Mouse (Mus musculus): Measurements from ENCODE around the gene Mrpl50. TPM values are rescaled to one million over a fixed set of nuclear protein-coding genes. Genes with fewer than 3 reads are reported as not detected.
"Not testable (repeated sequence)": the region's sequence is repeated elsewhere in the genome, so short reads cannot be mapped to it uniquely, and the experiment has no call there.

Mrpl50 gene
- polyA plus RNA-seq, 1 experiment from 2014 or later = 90.7 TPM

DNA sequence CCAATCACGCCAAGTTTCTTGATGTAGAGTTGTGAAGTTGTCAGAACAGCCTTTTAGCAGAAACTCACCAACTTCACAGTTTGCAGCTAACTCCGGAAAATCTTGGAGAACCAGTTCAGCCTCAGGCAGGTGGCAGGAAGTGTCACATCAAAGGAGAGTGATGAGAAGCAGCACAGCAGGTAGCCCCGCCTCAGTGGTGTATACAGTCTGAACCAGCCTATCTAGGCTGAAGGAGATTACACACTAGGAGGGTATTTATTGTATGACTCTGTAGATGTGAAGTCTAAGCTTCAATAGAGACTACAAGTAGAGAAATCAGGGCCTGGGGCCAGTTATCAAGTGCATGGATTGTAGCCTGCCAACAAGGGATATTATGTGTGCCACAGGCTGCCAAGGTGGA lies 40.0 kb downstream of the Mrpl50 start:
- Histone ChIP-seq H3K4me2 (replicated peaks; ENCODE audit: low read depth, low read length) (no peak overlapping the region), H3K36me3 (ENCODE audit: control insufficient read depth, insufficient read depth, low read length) (no peaks in the 10 kb centered on the region), H3K9ac (ENCODE audit: low read depth, low read length) (no peak overlapping the region), H3K4me1 (ENCODE audit: control insufficient read depth, insufficient read depth, low read length) (no peaks in the 10 kb centered on the region), H3K9me3 (ENCODE audit: control insufficient read depth, low read length) (no peaks in the 10 kb centered on the region), H3K4me3 (ENCODE audit: low read length) (no peak overlapping the region), H3K27me3 (ENCODE audit: control insufficient read depth, insufficient read depth, low read length) (no peaks in the 10 kb centered on the region), H3K27ac (ENCODE audit: low read depth, low read length) (no peak overlapping the region)
- ATAC-seq (ENCODE audit: low FRiP score, low TSS enrichment) = no peak
- WGBS = 47% methylated on average over 3 of the region's 3 CpGs

DNA sequence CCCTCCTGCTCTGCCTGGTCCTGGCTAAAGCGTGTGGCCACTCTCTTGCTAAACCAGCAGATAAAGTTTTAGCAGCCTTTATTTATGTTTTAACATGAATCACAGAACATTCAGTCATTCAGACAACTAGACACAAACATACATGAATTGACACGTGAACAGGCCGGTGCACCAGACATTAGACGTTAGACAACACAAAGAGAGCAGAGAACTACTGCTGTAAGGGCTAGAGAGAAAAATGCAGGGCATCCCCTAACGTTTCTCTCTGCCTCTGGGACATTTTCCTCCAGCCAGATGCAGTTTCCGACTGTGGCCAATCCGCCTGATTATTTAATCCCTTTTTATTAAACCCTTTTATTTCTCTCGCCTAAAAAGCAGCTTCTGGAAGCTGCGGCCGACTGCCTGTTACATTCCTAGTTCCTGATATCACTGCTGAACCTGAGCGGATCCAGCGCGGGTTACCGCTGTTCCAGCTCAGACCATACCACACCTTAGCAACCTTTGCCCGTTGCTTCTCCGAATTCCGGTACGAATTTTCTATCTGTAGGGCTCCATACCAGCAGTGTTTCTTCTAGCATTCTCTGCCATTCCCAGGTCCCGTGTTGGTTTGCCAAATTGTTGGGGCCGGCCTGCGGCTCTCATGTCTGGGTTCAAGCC lies 40.7 kb downstream of the Mrpl50 start:
- H3K9me3 ChIP-seq (ENCODE audit: control insufficient read depth, low read length) = no peaks in the 10 kb centered on the region
- H3K27ac ChIP-seq (ENCODE audit: low read depth, low read length) = no peak overlapping the region
- ATAC-seq (ENCODE audit: low FRiP score, low TSS enrichment) = no peak
- 15% methylated on average over 21 of the region's 21 CpGs for WGBS
- no peaks in the 10 kb centered on the region for H3K36me3 ChIP-seq (ENCODE audit: control insufficient read depth, insufficient read depth, low read length)
- H3K9ac ChIP-seq (ENCODE audit: low read depth, low read length) = no peak overlapping the region
- H3K27me3 ChIP-seq (ENCODE audit: control insufficient read depth, insufficient read depth, low read length) = no peaks in the 10 kb centered on the region
- H3K4me2 ChIP-seq (replicated peaks; ENCODE audit: low read depth, low read length) = peak overlapping the region; percentile 5; the same call in 1 of the 2 replicates
- no peak overlapping the region for H3K4me3 ChIP-seq (ENCODE audit: low read length)
- H3K4me1 ChIP-seq (ENCODE audit: control insufficient read depth, insufficient read depth, low read length) = no peaks in the 10 kb centered on the region

DNA sequence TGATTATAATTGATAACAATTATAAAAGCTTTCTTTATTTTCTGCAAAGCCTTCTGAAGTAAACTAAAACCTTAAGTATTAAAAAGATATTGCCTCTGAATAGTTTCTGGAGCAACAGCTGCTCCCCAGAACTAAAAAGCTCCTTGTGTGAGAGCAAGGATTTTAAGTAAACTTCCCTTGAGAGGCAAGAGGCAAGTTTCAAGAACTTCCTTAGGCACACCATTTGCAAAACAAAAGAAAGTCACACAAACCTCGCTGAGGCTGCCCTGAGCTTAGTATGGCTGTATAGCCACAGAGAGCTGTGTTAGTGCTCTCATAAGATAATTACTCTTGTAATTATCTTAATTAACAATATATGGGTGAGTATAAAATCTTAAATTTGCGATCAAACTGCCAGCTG lies 41.9 kb downstream of the Mrpl50 start:
- H3K27ac ChIP-seq (ENCODE audit: low read depth, low read length); H3K4me3 ChIP-seq (ENCODE audit: low read length); ATAC-seq (ENCODE audit: low FRiP score, low TSS enrichment); H3K27me3 ChIP-seq (ENCODE audit: control insufficient read depth, insufficient read depth, low read length); H3K9me3 ChIP-seq (ENCODE audit: control insufficient read depth, low read length); H3K4me2 ChIP-seq (replicated peaks; ENCODE audit: low read depth, low read length); H3K9ac ChIP-seq (ENCODE audit: low read depth, low read length); H3K4me1 ChIP-seq (ENCODE audit: control insufficient read depth, insufficient read depth, low read length); H3K36me3 ChIP-seq (ENCODE audit: control insufficient read depth, insufficient read depth, low read length): not testable (repeated sequence)
- WGBS = 30% methylated on average over 2 of the region's 2 CpGs

DNA sequence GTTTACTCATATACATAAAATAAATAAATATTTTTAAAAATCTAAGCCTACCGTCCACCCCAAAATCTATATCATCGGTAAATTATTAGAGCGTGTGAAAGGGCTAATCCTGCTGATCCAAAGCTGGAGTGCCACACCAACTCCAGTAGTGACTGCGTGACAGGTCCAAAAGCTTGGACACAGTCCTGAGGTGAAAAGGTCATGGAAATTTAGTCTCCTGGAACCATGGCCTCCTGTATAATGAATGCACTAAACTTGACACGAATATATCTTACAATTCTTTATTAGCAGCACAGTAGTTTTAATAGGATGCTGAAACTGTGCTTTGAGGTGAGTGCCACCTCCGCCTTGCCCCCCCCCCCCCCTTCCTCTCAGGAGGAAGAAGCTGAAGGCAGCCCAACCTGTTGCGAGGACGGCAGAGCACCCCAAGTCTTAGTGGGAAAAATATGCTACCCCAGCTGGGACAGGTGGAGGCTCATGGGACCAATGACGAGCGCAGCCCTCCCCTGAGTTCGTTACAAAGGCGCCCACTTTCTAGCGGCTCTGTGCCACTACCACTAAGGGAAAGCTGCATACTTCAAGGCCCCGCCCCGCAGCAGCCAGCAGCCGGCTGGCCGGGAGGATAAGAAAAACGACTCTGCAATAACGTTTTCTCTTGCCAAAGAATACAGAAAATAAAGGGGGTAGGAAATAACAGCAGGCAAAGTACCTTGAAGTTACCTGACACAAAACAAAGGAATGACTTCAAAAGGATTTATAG lies 42.6 kb downstream of the Mrpl50 start:
- 16% methylated on average over 19 of the region's 19 CpGs for WGBS

DNA sequence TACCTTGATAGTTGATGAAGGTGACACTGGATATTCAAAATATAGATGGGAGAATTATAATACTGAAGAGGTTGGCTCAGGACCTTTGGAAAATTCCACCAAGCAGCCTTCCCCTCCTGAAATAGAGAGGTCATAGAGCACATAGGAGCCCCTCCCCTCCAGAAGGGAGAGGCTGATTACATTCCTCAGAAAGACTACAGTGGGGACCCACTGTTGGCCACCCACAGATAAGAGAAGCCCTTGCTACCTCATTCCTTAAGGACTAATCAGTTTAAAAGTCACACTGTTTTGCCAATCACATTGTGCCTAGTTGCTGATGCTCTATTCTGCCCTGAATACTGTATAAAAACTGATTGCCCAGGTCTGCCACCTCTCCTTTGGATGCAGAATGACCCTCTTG lies 46.3 kb downstream of the Mrpl50 start:
- Histone ChIP-seq H3K36me3 (ENCODE audit: control insufficient read depth, insufficient read depth, low read length) (no peaks in the 10 kb centered on the region), H3K27me3 (ENCODE audit: control insufficient read depth, insufficient read depth, low read length) (no peaks in the 10 kb centered on the region), H3K9ac (ENCODE audit: low read depth, low read length) (no peak overlapping the region), H3K27ac (ENCODE audit: low read depth, low read length) (no peak overlapping the region), H3K4me2 (replicated peaks; ENCODE audit: low read depth, low read length) (no peak overlapping the region), H3K9me3 (ENCODE audit: control insufficient read depth, low read length) (no peaks in the 10 kb centered on the region), H3K4me3 (ENCODE audit: low read length) (no peak overlapping the region), H3K4me1 (ENCODE audit: control insufficient read depth, insufficient read depth, low read length) (no peaks in the 10 kb centered on the region)
- no peak for ATAC-seq (ENCODE audit: low FRiP score, low TSS enrichment)

More for the DNA sequence above, 42.6 kb downstream of the Mrpl50 start:
- no peak overlapping the region for H3K27ac ChIP-seq (ENCODE audit: low read depth, low read length)
- peak overlapping the region; percentile 41 for H3K4me2 ChIP-seq (replicated peaks; ENCODE audit: low read depth, low read length)
- peak overlapping the region; percentile 10; the same call in 1 of the 2 replicates for H3K4me3 ChIP-seq (ENCODE audit: low read length)
- no peaks in the 10 kb centered on the region for H3K4me1 ChIP-seq (ENCODE audit: control insufficient read depth, insufficient read depth, low read length)
- no peaks in the 10 kb centered on the region for H3K9me3 ChIP-seq (ENCODE audit: control insufficient read depth, low read length)
- ATAC-seq (ENCODE audit: low FRiP score, low TSS enrichment) = peak; percentile 85
- no peaks in the 10 kb centered on the region for H3K27me3 ChIP-seq (ENCODE audit: control insufficient read depth, insufficient read depth, low read length)
- no peaks in the 10 kb centered on the region for H3K36me3 ChIP-seq (ENCODE audit: control insufficient read depth, insufficient read depth, low read length)
- H3K9ac ChIP-seq (ENCODE audit: low read depth, low read length) = 0 out of 2 replicates have a peak overlapping the region, but pooled peaks have one; percentile 23

DNA sequence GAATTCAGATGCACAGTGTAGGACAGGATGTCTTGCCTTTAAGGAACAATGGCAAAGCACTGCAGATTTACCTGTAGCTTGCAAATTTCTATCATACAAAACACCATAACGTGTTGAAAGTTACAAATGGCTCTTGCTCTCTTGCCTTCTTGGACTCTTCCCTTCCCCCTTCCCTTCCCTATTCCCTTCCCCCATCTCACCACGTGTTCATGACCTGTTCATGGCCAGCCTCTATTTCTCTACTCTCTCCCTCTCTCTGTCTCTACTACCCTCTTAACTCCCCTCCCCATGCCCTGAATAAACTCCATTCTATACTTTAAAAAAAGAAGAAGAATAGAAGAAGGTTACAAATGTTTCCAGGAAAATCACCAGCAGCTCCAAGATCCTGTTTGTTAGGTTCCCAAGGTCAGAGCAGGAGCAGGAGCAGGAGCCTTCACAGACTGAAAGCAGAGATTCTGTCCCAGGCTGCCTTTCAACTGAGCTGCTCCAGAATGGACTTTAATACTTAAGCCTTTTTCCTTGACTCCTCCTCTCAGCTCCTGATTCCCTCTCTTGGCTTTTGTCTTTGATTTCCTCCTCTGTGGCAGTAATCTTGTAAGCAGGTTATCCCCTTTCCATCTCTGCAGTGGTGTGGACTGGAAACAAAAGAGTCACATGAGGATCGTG lies 47.3 kb downstream of the Mrpl50 start, which contains the start of gene Acnat1:
Gene Acnat1, minus strand, starts transcription at position 478 of the 666 bp plus-strand sequence.
- Histone ChIP-seq H3K36me3 (ENCODE audit: control insufficient read depth, insufficient read depth, low read length) (no peaks in the 10 kb centered on the region), H3K9ac (ENCODE audit: low read depth, low read length) (no peak within 1 kb of the TSS), H3K4me1 (ENCODE audit: control insufficient read depth, insufficient read depth, low read length) (no peaks in the 10 kb centered on the region), H3K4me2 (replicated peaks; ENCODE audit: low read depth, low read length) (no peak within 1 kb of the TSS), H3K27ac (ENCODE audit: low read depth, low read length) (no peak within 1 kb of the TSS), H3K27me3 (ENCODE audit: control insufficient read depth, insufficient read depth, low read length) (no peaks in the 10 kb centered on the region), H3K9me3 (ENCODE audit: control insufficient read depth, low read length) (no peaks in the 10 kb centered on the region), H3K4me3 (ENCODE audit: low read length) (no peak within 1 kb of the TSS)
- ATAC-seq (ENCODE audit: low FRiP score, low TSS enrichment) = no peak
- 49% methylated on average over 3 of the region's 3 CpGs for WGBS

DNA sequence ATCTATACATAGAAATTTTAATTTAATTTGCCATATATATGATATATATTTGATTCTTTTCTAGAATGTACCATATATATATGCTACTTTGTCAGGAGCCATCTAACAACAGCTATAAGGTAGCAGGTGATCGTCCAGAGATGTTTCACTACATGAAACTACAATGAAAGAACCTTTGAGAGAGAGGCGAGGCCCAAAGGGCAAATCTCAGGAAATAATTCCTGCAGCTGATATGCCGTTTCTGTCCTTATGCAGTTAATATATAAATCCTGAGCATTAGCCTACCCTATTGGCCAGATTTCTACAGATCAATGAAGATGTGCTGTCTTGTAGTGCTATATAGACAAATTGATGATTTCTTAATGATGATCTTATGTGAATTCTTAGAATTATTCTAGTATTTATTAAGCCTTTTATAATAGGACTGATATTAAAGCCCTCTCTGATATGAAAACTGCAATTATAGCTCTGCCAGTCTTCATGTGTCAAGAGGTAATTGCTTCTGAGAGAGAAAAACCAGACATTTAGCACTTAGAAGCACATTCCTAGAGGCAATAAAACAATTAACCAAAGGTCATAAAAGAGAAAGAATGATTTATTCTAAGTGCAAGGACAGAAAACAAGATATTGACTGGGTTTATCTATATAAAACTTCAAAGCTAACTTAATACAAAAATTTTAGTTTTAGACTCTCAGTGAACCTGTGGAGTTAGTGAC lies 51.3 kb downstream of the Mrpl50 start:
- Histone ChIP-seq H3K27me3 (ENCODE audit: control insufficient read depth, insufficient read depth, low read length) (no peaks in the 10 kb centered on the region), H3K9me3 (ENCODE audit: control insufficient read depth, low read length) (no peaks in the 10 kb centered on the region), H3K36me3 (ENCODE audit: control insufficient read depth, insufficient read depth, low read length) (no peaks in the 10 kb centered on the region), H3K4me1 (ENCODE audit: control insufficient read depth, insufficient read depth, low read length) (no peaks in the 10 kb centered on the region), H3K9ac (ENCODE audit: low read depth, low read length) (no peak overlapping the region), H3K27ac (ENCODE audit: low read depth, low read length) (no peak overlapping the region), H3K4me3 (ENCODE audit: low read length) (no peak overlapping the region), H3K4me2 (replicated peaks; ENCODE audit: low read depth, low read length) (no peak overlapping the region)
- no peak for ATAC-seq (ENCODE audit: low FRiP score, low TSS enrichment)
- WGBS = 75% methylated on average over 3 of the region's 3 CpGs

DNA sequence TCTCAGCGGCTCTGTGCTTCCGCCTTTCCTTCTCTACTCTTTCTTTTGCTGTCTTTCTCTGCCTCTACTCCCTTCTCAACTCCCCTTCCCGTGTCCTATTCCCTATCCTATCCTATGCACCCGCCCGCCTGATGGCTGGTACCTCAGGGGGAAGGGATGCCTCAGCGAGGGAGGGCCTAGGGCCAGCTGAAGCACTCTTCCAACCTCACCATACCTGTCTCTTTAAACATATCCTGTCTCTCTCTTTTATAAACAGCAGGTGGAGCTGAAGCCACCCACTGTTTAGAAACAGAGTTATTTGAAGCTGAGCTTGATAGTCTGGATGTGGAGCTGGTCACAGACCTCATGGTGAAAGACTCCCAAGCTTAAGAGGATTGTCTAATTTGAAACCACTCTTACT lies 53.5 kb downstream of the Mrpl50 start:
- Histone ChIP-seq H3K4me1 (ENCODE audit: control insufficient read depth, insufficient read depth, low read length) (no peaks in the 10 kb centered on the region), H3K4me3 (ENCODE audit: low read length) (no peak overlapping the region), H3K36me3 (ENCODE audit: control insufficient read depth, insufficient read depth, low read length) (no peaks in the 10 kb centered on the region), H3K9me3 (ENCODE audit: control insufficient read depth, low read length) (no peaks in the 10 kb centered on the region), H3K27ac (ENCODE audit: low read depth, low read length) (no peak overlapping the region), H3K27me3 (ENCODE audit: control insufficient read depth, insufficient read depth, low read length) (no peaks in the 10 kb centered on the region), H3K4me2 (replicated peaks; ENCODE audit: low read depth, low read length) (no peak overlapping the region), H3K9ac (ENCODE audit: low read depth, low read length) (no peak overlapping the region)
- WGBS = 91% methylated on average over 6 of the region's 6 CpGs
- ATAC-seq (ENCODE audit: low FRiP score, low TSS enrichment) = no peak

Data from kidney, embryonic 14.5 days (tissue).